Mouse (Mus musculus) lung, embryonic 14.5 days (tissue): ENCODE results near the gene Lcp2. TPM values are rescaled to one million over a fixed set of nuclear protein-coding genes. Genes with fewer than 3 reads are reported as not detected.

Source experiments
- ATAC-seq: fragments of 200-750 bp; cut with Nextera tagmentation; 2 replicates; pipeline ENCODE4 v1.8.0; 2017; ENCODE audit warnings: mild to moderate bottlenecking, moderate TSS enrichment, moderate library complexity; ENCODE audit not compliant: insufficient read depth
- DNase-seq: peaks from one replicate; pipeline ENCODE4 v3.0.0-alpha.2; 2015
- H3K27ac ChIP-seq: fragments of 300-500 bp; sonication (generic); 2 replicates; pipeline ENCODE4 v1.5.1; 2014; ENCODE audit warnings: low read depth, mild to moderate bottlenecking, moderate library complexity
- H3K27me3 ChIP-seq: fragments of 300-500 bp; sonication (generic); 2 replicates; pipeline ENCODE4 v1.6.1; 2014; ENCODE audit warnings: low read length, control low read depth; ENCODE audit not compliant: insufficient read depth
- H3K36me3 ChIP-seq: fragments of 300-500 bp; sonication (generic); 2 replicates; pipeline ENCODE4 v1.6.1; 2014; ENCODE audit warnings: control low read depth; ENCODE audit not compliant: insufficient read depth
- H3K4me1 ChIP-seq: fragments of 300-500 bp; sonication (generic); 2 replicates; pipeline ENCODE4 v1.6.1; 2014; ENCODE audit warnings: antibody characterized with exemption, control low read depth; ENCODE audit not compliant: insufficient read depth
- H3K4me2 ChIP-seq: fragments of 300-500 bp; sonication (generic); 2 replicates; pipeline ENCODE4 v1.6.1; 2014; ENCODE audit warnings: mild to moderate bottlenecking
- H3K4me3 ChIP-seq: fragments of 300-500 bp; sonication (generic); 2 replicates; pipeline ENCODE4 v1.5.1; 2014; ENCODE audit warnings: low read depth, low read length
- H3K9ac ChIP-seq: fragments of 300-500 bp; sonication (generic); 2 replicates; pipeline ENCODE4 v1.6.1; 2014
- H3K9me3 ChIP-seq: fragments of 300-500 bp; sonication (generic); 2 replicates; pipeline ENCODE4 v1.6.1; 2016; ENCODE audit warnings: low read depth, low read length, control low read depth
- CTCF ChIP-seq: IDR thresholded peaks from 2 replicates; pipeline ENCODE4 v1.5.1; 2016; ENCODE audit warnings: antibody characterized with exemption, low read depth
- WGBS: fragments of 180-500 bp; shearing (Covaris S2); extraction: QIAGEN DNeasy Blood & Tissue Kit; methylation state at CpG from one replicate; pipeline ENCODE4 v1.1.7; 2014; 5-methylcytosine and 5-hydroxymethylcytosine counted together
- polyA plus RNA-seq: library from polyadenylated mRNA; unstranded; fragments of >200 nt; fragmentation: Nextera tagmentation; extraction: Ambion mirVana; gene quantifications from 2 replicates; pipeline ENCODE4 v1.2.1, GENCODE M21; 2014

Lcp2 gene
- polyA plus RNA-seq, 1 experiment from 2014 or later, result 4.0 TPM

- Histone ChIP-seq H3K4me2 (no peak overlapping the region), H3K9ac (no peak overlapping the region), H3K36me3 (no peaks in the 10 kb centered on the region), H3K9me3 (no peaks in the 10 kb centered on the region), H3K4me1 (no peaks in the 10 kb centered on the region), H3K27ac (no peak overlapping the region), H3K27me3 (no peaks in the 10 kb centered on the region), H3K4me3 (no peak overlapping the region)
- no peak for TF ChIP-seq CTCF
- no peak for DNase-seq
- WGBS, result 92% methylated on average over 8 of the region's 8 CpGs
- no peak for ATAC-seq
These were observed 1.8 kb downstream of the Lcp2 start for GRCm38 (mm10) chr11:34048375-34049124.

GRCm38 (mm10) chr11:34049125-34049379 is 2.3 kb downstream of the Lcp2 start:
- H3K4me1 ChIP-seq, result no peaks in the 10 kb centered on the region
- H3K9me3 ChIP-seq, result no peaks in the 10 kb centered on the region
- H3K27me3 ChIP-seq, result no peaks in the 10 kb centered on the region
- WGBS, result 88% methylated on average over 1 of the region's 1 CpGs
- no peak overlapping the region for H3K4me3 ChIP-seq
- DNase-seq (no peak), ATAC-seq (no peak)
- H3K36me3 ChIP-seq, result no peaks in the 10 kb centered on the region
- no peak overlapping the region for H3K27ac ChIP-seq
- no peak overlapping the region for H3K9ac ChIP-seq
- H3K4me2 ChIP-seq, result no peak overlapping the region
- TF ChIP-seq CTCF, result no peak

- H3K4me1 ChIP-seq, result no peaks in the 10 kb centered on the region
- H3K36me3 ChIP-seq, result no peaks in the 10 kb centered on the region
- TF ChIP-seq CTCF, result no peak
- no peak overlapping the region for H3K27ac ChIP-seq
- no peak overlapping the region for H3K4me3 ChIP-seq
- H3K4me2 ChIP-seq, result no peak overlapping the region
- DNase-seq (no peak), ATAC-seq (no peak)
- H3K27me3 ChIP-seq, result no peaks in the 10 kb centered on the region
- H3K9me3 ChIP-seq, result no peaks in the 10 kb centered on the region
- H3K9ac ChIP-seq, result no peak overlapping the region
- 66% methylated on average over 1 of the region's 1 CpGs for WGBS
These were observed 3.3 kb downstream of the Lcp2 start for GRCm38 (mm10) chr11:34050063-34050462.

DNA sequence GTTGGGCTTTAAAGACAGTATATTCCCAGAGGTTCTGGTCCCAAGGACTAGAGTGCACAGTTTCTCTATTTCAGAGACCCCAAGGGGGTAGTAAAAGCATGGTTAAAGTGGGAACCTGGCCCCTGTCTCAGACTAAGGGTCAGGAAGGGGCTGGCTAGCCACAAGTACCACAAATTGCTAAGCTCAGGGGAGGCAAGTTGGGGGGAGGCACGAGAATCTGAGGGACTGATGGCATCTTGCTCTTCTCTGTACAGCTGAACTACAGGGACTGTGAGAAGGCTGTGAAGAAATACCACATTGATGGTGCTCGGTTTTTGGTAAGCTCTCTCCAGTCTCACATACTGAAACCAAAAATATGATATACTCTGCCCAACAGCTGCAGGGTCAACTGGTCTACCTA is 3.9 kb downstream of the Lcp2 start:
- ATAC-seq, result no peak
- Histone ChIP-seq H3K9ac (no peak overlapping the region), H3K27ac (no peak overlapping the region), H3K9me3 (no peaks in the 10 kb centered on the region), H3K4me3 (no peak overlapping the region), H3K4me1 (no peaks in the 10 kb centered on the region), H3K36me3 (no peaks in the 10 kb centered on the region), H3K27me3 (no peaks in the 10 kb centered on the region), H3K4me2 (no peak overlapping the region)
- no peak for TF ChIP-seq CTCF
- DNase-seq, result no peak
- 52% methylated on average over 2 of the region's 2 CpGs for WGBS

GRCm38 (mm10) chr11:34053031-34053818 is 6.5 kb downstream of the Lcp2 start:
- Histone ChIP-seq H3K36me3 (no peaks in the 10 kb centered on the region), H3K4me2 (no peak overlapping the region), H3K4me1 (no peaks in the 10 kb centered on the region), H3K9me3 (no peaks in the 10 kb centered on the region), H3K9ac (no peak overlapping the region), H3K27ac (no peak overlapping the region), H3K27me3 (no peaks in the 10 kb centered on the region), H3K4me3 (no peak overlapping the region)
- no peak for TF ChIP-seq CTCF
- no peak for ATAC-seq
- 76% methylated on average over 6 of the region's 6 CpGs for WGBS
- DNase-seq, result no peak

DNA sequence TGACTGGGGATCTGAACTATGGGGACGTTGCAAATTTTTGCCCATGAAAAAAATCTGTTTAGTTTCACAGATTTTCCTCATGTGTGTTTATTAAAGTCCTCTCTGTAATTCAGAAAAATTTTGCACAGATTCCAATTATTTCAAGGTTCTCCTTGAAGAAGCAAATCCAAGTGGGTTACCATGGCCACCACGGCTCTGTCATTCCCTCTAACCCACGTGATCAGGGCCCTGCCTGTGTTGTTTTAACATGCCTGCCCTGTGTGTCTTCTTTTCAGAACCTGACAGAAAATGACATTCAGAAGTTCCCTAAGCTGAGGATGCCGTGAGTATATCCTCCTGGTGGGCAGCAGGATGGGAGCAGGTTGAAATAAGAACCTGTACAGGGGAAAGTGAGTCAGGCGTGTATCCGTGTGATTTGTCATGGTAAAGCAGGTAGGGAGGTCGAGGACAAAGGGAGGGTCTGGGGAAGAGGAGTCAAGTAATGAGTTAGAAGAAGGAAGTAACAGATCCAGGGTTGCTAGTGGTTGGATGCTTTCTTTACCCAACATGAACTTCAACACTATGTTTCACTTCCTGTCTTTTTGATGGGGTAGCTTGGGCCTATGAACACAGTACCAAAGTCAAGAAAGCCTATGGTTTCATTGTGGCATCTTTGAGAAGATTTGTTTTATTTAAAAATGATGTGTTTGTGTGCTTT is 7.5 kb downstream of the Lcp2 start:
- 73% methylated on average over 7 of the region's 7 CpGs for WGBS
- ATAC-seq (no peak), DNase-seq (no peak)
- H3K4me2 ChIP-seq, result no peak overlapping the region
- no peaks in the 10 kb centered on the region for H3K9me3 ChIP-seq
- no peak overlapping the region for H3K9ac ChIP-seq
- no peaks in the 10 kb centered on the region for H3K27me3 ChIP-seq
- H3K4me3 ChIP-seq, result no peak overlapping the region
- H3K4me1 ChIP-seq, result no peaks in the 10 kb centered on the region
- TF ChIP-seq CTCF, result no peak
- H3K27ac ChIP-seq, result no peak overlapping the region
- H3K36me3 ChIP-seq, result no peaks in the 10 kb centered on the region

- no peak for DNase-seq
- Histone ChIP-seq H3K27me3 (no peaks in the 10 kb centered on the region), H3K36me3 (no peaks in the 10 kb centered on the region), H3K27ac (no peak overlapping the region), H3K4me2 (no peak overlapping the region), H3K4me1 (no peaks in the 10 kb centered on the region), H3K9ac (no peak overlapping the region), H3K9me3 (no peaks in the 10 kb centered on the region), H3K4me3 (no peak overlapping the region)
- TF ChIP-seq CTCF, result no peak
- WGBS, result 68% methylated on average over 1 of the region's 1 CpGs
- ATAC-seq, result no peak
These were observed 10.0 kb downstream of the Lcp2 start for GRCm38 (mm10) chr11:34056715-34057114.
